Mouse (Mus musculus) cerebellum, adult 2 months (tissue): ENCODE measurements around the gene 1810010H24Rik. TPM values are rescaled to one million over a fixed set of nuclear protein-coding genes. Genes with fewer than 3 reads are reported as not detected.

Source experiments
- DNase-seq, 2 experiments: peaks; one replicate each; pipeline ENCODE4 v3.0.0; 2021
- H3K27ac ChIP-seq: fragments of 200-500 bp; 2 replicates; pipeline ENCODE4 v1.5.1; 2012; ENCODE audit warnings: low read length, control low read depth, inconsistent platforms; ENCODE audit not compliant: insufficient read depth
- H3K27me3 ChIP-seq: fragments of 200-500 bp; 2 replicates; pipeline ENCODE4 v1.6.1; 2012; ENCODE audit warnings: inconsistent platforms, mild to moderate bottlenecking, low read length, moderate library complexity; ENCODE audit not compliant: control insufficient read depth, insufficient read depth
- H3K4me1 ChIP-seq: fragments of 200-500 bp; 2 replicates; pipeline ENCODE4 v1.6.1; 2011; ENCODE audit warnings: low read length; ENCODE audit not compliant: control insufficient read depth, insufficient read depth
- H3K4me3 ChIP-seq: fragments of 200-500 bp; replicated peaks from 2 replicates; pipeline ENCODE3; 2011; ENCODE audit warnings: mild to moderate bottlenecking, low read depth, low read length, control low read depth; ENCODE audit not compliant: insufficient read depth
- CTCF ChIP-seq: fragments of 200-500 bp; IDR thresholded peaks from 2 replicates; pipeline ENCODE4 v1.5.1; 2011; ENCODE audit warnings: low read depth, mild to moderate bottlenecking, control low read depth, low read length, moderate library complexity, borderline replicate concordance; ENCODE audit not compliant: insufficient read depth
- POLR2A ChIP-seq: fragments of 200-500 bp; IDR thresholded peaks from 2 replicates; pipeline ENCODE4 v1.6.1; 2011; ENCODE audit warnings: low read length, control low read depth, borderline replicate concordance; ENCODE audit not compliant: insufficient read depth
- WGBS: fragments of 180-500 bp; shearing (Covaris S2); methylation state at CpG from one replicate; pipeline ENCODE4 v1.1.7; 2018; 5-methylcytosine and 5-hydroxymethylcytosine counted together
- polyA plus RNA-seq: library from polyadenylated mRNA; depleted of rRNA; stranded (reverse); fragments of >200 nt; gene quantifications from 2 replicates; pipeline ENCODE4 v1.2.3, GENCODE M21; 2012

1810010H24Rik gene
- polyA plus RNA-seq, 1 experiment, result 6.8 TPM

DNA sequence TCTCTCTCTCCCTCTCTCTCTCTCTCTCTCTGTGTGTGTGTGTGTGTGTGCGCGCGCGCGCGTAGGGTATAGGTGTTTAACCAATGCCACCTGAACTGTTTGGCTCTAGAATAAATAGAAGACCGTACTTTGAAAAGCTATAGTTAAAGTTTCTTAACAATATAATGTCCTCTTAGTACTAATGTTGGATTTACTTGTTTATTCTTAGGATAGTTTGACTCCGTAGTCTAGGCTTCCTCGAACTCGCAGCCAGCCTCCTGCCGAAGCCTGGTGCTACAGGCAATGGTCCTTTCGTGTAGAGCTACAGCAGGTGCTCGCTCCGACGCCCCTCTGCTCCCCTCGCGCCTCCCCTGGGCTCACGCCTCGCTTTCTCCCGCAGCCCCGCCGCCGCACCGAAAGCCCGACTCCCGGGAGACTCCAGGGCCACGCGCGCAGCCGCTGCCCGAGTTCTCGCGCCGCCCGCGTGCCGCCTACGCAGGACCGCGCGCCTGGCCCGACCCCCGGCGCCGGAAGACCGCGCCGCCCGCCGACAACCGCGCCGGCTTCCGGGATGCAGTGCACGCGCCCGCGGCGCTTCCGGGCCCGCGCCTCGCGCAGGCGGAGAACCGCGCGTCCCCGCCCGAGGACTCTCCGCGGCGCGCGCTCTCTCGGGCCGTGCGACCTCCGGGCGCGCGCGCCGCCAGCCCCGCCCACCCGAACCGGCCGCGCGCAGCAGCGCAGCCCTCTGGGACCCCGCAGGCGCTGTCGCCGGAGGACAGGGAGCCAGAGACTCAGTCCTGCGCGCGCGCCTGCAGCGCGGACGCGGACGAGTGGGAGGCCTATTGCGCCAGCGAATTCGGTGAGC is 2.2 kb downstream of the 1810010H24Rik start:
- Histone ChIP-seq H3K27me3 (no peaks in the 10 kb centered on the region), H3K4me3 (peak overlapping the region; percentile 97), H3K27ac (peak overlapping the region; percentile 76), H3K4me1 (peaks cover 4% of the 10 kb centered on the region)
- TF ChIP-seq POLR2A (peak; percentile 57), CTCF (no peak)
- under 1% methylated on average over 107 of the region's 107 CpGs for WGBS
- DNase-seq, result peak; percentile 90 to 91

DNA sequence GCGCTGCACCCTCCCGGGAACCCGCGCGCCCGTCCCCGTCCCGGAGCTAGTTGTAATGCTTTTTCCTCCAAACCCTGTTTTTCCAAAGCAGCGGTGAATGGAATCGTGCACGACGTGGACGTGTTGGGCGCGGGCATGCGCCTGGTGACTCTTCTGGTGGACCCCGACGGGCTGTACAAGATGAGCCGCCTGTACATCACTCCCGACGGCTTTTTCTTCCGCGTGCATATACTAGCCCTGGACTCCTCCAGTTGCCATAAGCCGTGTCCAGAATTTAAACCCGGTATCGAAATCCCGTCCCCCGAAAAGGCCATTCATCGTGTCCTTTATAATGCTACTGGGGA is 2.8 kb downstream of the 1810010H24Rik start:
- Histone ChIP-seq H3K27ac (peak overlapping the region; percentile 76), H3K4me3 (peak overlapping the region; percentile 90), H3K27me3 (no peaks in the 10 kb centered on the region), H3K4me1 (peaks cover 4% of the 10 kb centered on the region)
- DNase-seq, result no peak
- WGBS, result 1% methylated on average over 29 of the region's 29 CpGs
- no peak for TF ChIP-seq CTCF
- TF ChIP-seq POLR2A, result no peak

DNA sequence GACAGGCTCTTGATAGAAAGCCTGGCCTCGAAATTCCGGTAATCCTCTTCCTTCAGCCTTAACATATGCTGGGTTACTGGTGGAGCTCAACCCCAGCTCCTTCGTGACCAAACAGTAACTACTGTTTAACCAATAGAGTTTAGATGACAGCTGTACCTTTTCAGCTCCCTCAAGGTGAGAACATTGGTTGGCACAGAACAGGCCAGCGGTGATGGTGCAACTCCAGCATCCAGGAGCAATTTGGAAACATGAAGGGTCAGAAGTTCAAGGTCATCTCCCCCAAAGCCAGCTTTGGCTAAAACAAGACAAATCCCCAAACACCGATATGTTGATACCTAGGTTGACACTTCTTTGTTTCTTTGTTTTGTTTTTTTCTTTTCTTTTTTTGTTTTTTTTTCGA is 3.3 kb downstream of the 1810010H24Rik start:
- H3K4me1 ChIP-seq, result peaks cover 4% of the 10 kb centered on the region
- no peak for DNase-seq
- H3K27me3 ChIP-seq, result no peaks in the 10 kb centered on the region
- TF ChIP-seq CTCF (no peak), POLR2A (no peak)
- H3K27ac ChIP-seq, result peak overlapping the region; percentile 76; the same call in 1 of the 2 replicates
- WGBS, result 67% methylated on average over 6 of the region's 6 CpGs
- H3K4me3 ChIP-seq, result peak overlapping the region; percentile 90

DNA sequence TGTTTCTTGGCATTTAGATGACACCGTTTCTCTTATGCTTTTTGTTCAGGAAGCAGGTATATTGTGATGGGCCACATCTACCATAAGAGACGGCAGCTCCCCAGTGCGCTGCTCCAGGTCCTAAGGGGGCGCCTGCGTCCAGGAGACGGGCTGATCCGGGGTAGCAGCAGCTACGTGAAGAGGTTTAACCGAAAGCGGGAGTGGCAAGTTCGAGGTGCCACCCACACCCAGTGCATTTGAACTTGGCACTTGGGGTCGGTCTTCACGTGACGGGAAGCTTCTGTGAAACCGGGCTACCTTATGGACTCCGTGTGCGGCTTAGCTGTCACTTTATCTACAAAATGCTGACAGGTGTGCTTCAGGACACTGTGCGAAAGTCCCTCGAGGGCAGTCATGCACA is 4.1 kb downstream of the 1810010H24Rik start:
- TF ChIP-seq POLR2A (no peak), CTCF (no peak)
- H3K4me3 ChIP-seq, result no peak overlapping the region
- 59% methylated on average over 19 of the region's 19 CpGs for WGBS
- no peak overlapping the region for H3K27ac ChIP-seq
- no peak for DNase-seq
- H3K27me3 ChIP-seq, result no peaks in the 10 kb centered on the region
- H3K4me1 ChIP-seq, result peaks cover 4% of the 10 kb centered on the region

DNA sequence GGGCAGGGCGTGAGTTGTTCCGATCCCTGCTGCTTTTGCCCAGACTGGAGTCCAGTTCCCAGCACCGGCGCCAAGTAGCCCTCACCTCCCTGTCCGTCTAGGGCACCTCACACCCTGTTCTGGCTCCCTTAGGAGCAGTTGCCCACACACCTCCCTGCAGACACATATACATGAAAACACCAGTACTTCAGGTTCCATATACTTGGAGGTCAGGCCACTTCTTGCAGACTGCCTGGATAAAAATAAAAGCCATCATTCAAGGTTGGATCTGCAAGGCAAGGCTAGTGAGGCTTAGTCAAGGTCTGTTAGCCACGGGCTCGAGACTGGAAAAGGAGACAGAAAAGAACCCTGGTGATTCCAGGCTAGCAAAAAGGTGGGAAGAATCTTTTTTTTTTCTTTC is 6.2 kb downstream of the 1810010H24Rik start:
- Histone ChIP-seq H3K27me3 (no peaks in the 10 kb centered on the region), H3K4me1 (peaks cover 2% of the 10 kb centered on the region), H3K27ac (no peak overlapping the region), H3K4me3 (no peak overlapping the region)
- TF ChIP-seq CTCF (no peak), POLR2A (no peak)
- WGBS, result 28% methylated on average over 7 of the region's 7 CpGs
- DNase-seq, result no peak

DNA sequence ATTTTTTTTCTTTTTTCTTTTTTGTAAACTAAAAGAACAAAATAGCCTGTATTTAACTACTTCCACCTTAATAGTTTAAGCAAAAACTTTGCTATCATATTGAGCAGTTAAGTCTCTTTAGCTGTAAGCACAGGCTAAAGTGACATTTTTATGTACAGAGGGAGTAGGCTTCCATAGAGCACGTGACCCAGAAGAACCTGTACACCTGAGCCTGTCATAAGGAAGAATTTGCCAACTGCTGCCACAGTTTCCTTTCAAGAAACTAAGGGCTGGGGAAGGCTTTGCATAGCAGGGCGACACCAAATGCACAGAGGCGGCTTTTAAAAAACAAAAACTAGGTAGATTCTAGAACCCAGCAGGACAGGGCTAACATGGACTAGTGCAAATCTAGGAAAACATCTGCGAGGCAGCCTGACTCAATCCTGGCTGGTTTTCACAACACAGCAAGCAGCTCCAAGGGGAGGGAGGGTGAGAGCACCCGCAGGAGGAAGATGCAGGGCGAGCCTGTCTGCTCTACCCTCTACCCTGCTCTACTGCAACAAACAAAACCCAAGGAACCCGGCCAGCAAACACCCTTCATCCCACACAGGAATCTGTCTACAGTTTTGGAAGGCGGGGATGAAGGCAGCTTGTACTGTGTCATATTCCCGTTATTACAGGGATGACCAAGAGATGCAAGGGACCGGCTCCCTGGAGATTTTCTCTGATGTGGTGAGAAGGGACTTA is 8.8 kb downstream of the 1810010H24Rik start:
- Histone ChIP-seq H3K4me1 (no peaks in the 10 kb centered on the region), H3K4me3 (no peak overlapping the region), H3K27me3 (no peaks in the 10 kb centered on the region), H3K27ac (no peak overlapping the region)
- 78% methylated on average over 10 of the region's 10 CpGs for WGBS
- no peak for DNase-seq
- no peak for TF ChIP-seq CTCF
- TF ChIP-seq POLR2A, result no peak

DNA sequence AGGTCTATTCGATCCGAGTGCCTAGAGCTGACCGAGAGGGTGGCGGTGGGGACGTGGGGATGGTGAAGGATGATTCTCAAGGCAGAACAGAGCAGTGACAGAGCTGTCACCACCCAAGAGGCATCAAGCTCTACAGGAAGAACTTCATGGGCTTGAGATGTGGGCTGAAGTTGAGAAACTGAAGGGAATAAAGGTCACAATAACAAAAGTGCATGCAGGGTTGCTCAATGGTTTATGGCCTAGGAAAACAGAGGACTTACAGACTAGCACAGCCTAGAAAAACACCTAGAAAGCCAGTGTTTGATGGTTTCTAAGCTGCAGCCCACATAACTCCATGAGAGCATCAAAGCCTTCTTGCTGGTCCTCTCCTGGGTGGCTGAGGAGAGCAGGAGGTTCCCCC is 13.9 kb downstream of the 1810010H24Rik start:
- H3K4me1 ChIP-seq, result no peaks in the 10 kb centered on the region
- H3K27ac ChIP-seq, result no peak overlapping the region
- WGBS, result 94% methylated on average over 5 of the region's 5 CpGs
- no peak overlapping the region for H3K4me3 ChIP-seq
- no peaks in the 10 kb centered on the region for H3K27me3 ChIP-seq
- no peak for DNase-seq
- no peak for TF ChIP-seq CTCF
- TF ChIP-seq POLR2A, result no peak

DNA sequence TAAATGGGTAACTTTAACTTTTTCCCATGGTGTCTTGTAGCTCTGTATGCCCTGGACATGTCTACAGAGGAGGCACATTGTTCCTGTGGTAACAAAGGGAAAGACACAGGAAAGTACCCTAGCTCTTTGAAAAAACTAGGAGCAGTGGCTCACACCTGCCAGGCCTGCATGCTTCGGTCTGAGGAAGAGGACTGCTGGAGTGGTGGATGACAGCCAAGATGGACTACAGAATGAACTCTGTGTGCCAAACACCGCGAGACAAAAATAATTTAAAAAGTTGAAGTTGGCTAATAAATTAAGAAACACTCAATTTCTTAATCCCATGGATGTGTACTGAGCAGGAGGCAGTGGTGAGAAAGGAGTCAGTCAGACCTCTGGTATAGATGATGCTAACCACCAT is 15.9 kb downstream of the 1810010H24Rik start:
- Histone ChIP-seq H3K4me3 (no peak overlapping the region), H3K27me3 (no peaks in the 10 kb centered on the region), H3K27ac (no peak overlapping the region), H3K4me1 (no peaks in the 10 kb centered on the region)
- no peak for DNase-seq
- WGBS, result 39% methylated on average over 3 of the region's 3 CpGs
- TF ChIP-seq POLR2A (no peak), CTCF (no peak)
